Mouse (Mus musculus) ES-CJ7 (cell line): ENCODE measurements around the gene Plac9a.
"Not testable (repeated sequence)": the region's sequence is repeated elsewhere in the genome, so short reads cannot be mapped to it uniquely, and the experiment has no call there.

ENCODE experiments used
- DNase-seq: peaks from one replicate; pipeline ENCODE4 v3.0.0; 2011; ENCODE audit warnings: low read depth, low spot score

Gene Plac9a

GRCm38 (mm10) chr14:25865251-25865650 lies 37.6 kb downstream of the Plac9a start:
- DNase-seq, result no peak

GRCm38 (mm10) chr14:25863721-25864120 lies 39.2 kb downstream of the Plac9a start:
- DNase-seq, result no peak

GRCm38 (mm10) chr14:25861771-25862530 lies 40.9 kb downstream of the Plac9a start:
- no peak for DNase-seq

- DNase-seq, result no peak
Observed at GRCm38 (mm10) chr14:25857940-25858339, 45.0 kb downstream of the Plac9a start.

- no peak for DNase-seq
Observed at GRCm38 (mm10) chr14:25857168-25857621, 45.7 kb downstream of the Plac9a start.

- DNase-seq, result no peak
Observed at GRCm38 (mm10) chr14:25855241-25855885, 47.5 kb downstream of the Plac9a start.

GRCm38 (mm10) chr14:25853717-25854452 lies 49.0 kb downstream of the Plac9a start:
- no peak for DNase-seq

- no peak for DNase-seq
Observed at GRCm38 (mm10) chr14:25853295-25853694, 49.6 kb downstream of the Plac9a start.

GRCm38 (mm10) chr14:25852121-25852561 lies 50.8 kb downstream of the Plac9a start:
- no peak for DNase-seq

- DNase-seq, result no peak
Observed at GRCm38 (mm10) chr14:25851189-25851588, 51.7 kb downstream of the Plac9a start.

GRCm38 (mm10) chr14:25850433-25850832 lies 52.5 kb downstream of the Plac9a start:
- no peak for DNase-seq

GRCm38 (mm10) chr14:25848708-25849107 lies 54.2 kb downstream of the Plac9a start:
- DNase-seq, result not testable (repeated sequence)

- DNase-seq, result no peak
Observed at GRCm38 (mm10) chr14:25848237-25848636, 54.7 kb downstream of the Plac9a start.

GRCm38 (mm10) chr14:25847660-25848059 lies 55.2 kb downstream of the Plac9a start:
- peak; percentile 34 for DNase-seq

- DNase-seq, result no peak
Observed at GRCm38 (mm10) chr14:25846516-25846915, 56.4 kb downstream of the Plac9a start.

GRCm38 (mm10) chr14:25845832-25846383 lies 57.0 kb downstream of the Plac9a start:
- DNase-seq, result no peak

GRCm38 (mm10) chr14:25844372-25844771 lies 58.5 kb downstream of the Plac9a start:
- DNase-seq, result no peak

- DNase-seq, result peak; percentile 41
Observed at GRCm38 (mm10) chr14:25842688-25843003, 60.3 kb downstream of the Plac9a start.

GRCm38 (mm10) chr14:25841991-25842687 lies 60.8 kb downstream of the Plac9a start, which contains the start of gene Anxa11:
Anxa11 (plus strand) TSS chr14:25842156.
- DNase-seq, result peak; percentile 92

GRCm38 (mm10) chr14:25841579-25841978 lies 61.3 kb downstream of the Plac9a start:
- DNase-seq, result no peak

- peak; percentile 84 for DNase-seq
Observed at GRCm38 (mm10) chr14:25840961-25841360, 61.9 kb downstream of the Plac9a start.
